Mouse (Mus musculus): ENCODE results near the gene P2ry6. TPM values are rescaled to one million over a fixed set of nuclear protein-coding genes. Genes with fewer than 3 reads are reported as not detected.

P2ry6 gene
- 3.4 and 3.6 TPM in 2 replicates for polyA plus RNA-seq (2016; fragmentation: Nextera tagmentation; extraction: Ambion mirVana)

DNA sequence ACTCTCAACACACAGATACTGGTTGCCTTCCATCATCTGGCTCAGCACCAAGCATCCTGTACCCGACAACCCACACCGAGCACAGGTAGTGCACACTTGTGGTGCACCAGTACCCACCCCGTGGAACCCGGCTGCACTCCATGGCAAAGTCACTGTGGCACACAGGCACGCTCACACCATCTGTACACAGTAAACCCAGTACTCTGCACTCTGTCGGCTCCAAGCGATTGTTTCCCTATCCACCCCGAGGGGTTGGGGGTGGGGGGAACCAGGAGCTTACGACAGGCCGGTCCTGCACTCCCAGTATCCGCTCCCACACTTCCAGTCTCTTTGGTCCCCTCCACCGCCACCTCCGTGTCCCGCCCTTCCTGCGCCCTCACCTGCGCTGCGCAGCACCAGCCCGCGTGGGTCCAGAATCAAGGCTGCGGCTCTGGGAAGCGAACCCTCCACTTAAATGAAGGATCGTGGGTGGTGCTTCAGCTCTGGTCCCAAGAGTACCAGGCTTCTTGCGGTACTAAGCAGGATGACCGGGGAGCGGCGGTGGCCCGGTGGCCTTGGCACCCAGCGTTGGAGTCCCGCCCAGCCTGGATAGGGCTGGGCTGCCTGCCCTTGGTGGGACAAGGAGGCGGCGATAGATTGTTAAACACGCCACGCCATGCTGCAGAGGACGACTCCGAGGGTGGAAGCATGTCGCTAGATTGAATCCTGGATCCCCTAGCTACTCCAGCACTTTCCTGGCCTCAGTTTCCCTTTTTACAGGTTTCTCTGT, at the start of gene P2ry6:
P2ry6 (minus strand) TSS at position 515 of the 769 bp plus-strand sequence.
- Histone ChIP-seq H3K4me2 (peak within 1 kb of the TSS; percentile 67), H3K9ac (0 out of 2 replicates have a peak within 1 kb of the TSS, but pooled peaks have one; percentile 7), H3K4me1 (peaks cover 24% of the 10 kb centered on the region), H3K27me3 (replicated peaks) (peaks cover 53% of the 10 kb centered on the region), H3K4me3 (peak within 1 kb of the TSS; percentile 43), H3K9me3 (replicated peaks) (no peaks in the 10 kb centered on the region), H3K27ac (no peak within 1 kb of the TSS), H3K36me3 (no peaks in the 10 kb centered on the region)
- WGBS (ENCODE audit: insufficient replicate concordance): 4% methylated on average over 36 of the region's 36 CpGs
- 0 out of 2 replicates have a peak, but pooled peaks have one; percentile 24 for ATAC-seq

DNA sequence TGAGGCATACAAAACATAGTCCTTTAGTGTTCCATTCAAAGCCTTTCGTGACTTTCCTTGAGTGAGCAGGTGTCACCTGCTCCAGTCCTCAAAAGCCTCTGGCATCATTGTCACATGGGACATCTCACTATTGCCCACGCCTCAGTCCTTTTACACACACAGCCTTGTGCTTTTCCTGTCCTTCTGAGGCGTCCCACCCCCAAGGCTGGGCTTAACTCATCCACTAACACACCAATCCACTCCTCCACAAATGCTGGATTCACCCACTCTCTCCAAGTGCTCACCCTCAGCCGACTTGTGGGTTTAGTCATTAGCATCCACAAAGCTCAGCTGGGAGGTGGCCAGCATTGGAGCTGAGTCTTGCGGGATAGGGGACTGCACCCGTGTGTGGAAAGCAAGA, 43.0 kb upstream of the P2ry6 start:
- no peak overlapping the region for H3K27ac ChIP-seq
- no peak overlapping the region for H3K9ac ChIP-seq
- peaks cover 31% of the 10 kb centered on the region for H3K27me3 ChIP-seq (replicated peaks)
- 60% methylated on average over 6 of the region's 6 CpGs for WGBS (ENCODE audit: insufficient replicate concordance)
- no peak overlapping the region for H3K4me2 ChIP-seq
- H3K4me3 ChIP-seq: no peak overlapping the region
- ATAC-seq: no peak
- peaks cover 10% of the 10 kb centered on the region; the same call in 1 of the 2 replicates for H3K4me1 ChIP-seq
- no peaks in the 10 kb centered on the region for H3K9me3 ChIP-seq (replicated peaks)
- H3K36me3 ChIP-seq: no peaks in the 10 kb centered on the region

DNA sequence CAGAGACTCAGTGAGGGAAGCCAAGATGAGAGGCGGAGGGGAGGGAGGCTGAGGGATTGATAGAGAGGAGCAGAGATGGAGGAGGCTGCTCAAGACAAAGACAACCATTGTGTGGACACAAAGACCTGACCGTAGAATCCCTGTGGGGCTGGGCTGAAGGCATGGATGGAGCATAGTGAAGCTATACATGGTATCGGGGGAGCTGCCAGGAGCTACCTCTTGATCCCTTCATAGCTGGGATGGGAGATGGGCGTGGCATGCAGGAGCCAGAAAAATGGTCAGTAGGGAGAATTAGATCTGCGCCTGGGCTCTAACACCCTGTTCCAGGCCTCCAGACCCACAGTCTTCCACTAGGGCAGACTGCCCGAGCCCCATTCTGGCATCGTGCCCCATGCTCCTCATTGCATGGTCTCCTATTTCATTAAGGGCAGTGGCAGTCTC, 42.6 kb upstream of the P2ry6 start:
- H3K36me3 ChIP-seq: no peaks in the 10 kb centered on the region
- no peaks in the 10 kb centered on the region for H3K9me3 ChIP-seq (replicated peaks)
- H3K9ac ChIP-seq: no peak overlapping the region
- H3K4me2 ChIP-seq: no peak overlapping the region
- H3K4me3 ChIP-seq: no peak overlapping the region
- peaks cover 14% of the 10 kb centered on the region for H3K4me1 ChIP-seq
- no peak for ATAC-seq
- no peak overlapping the region for H3K27ac ChIP-seq
- H3K27me3 ChIP-seq (replicated peaks): peaks cover 36% of the 10 kb centered on the region
- 61% methylated on average over 7 of the region's 7 CpGs for WGBS (ENCODE audit: insufficient replicate concordance)

DNA sequence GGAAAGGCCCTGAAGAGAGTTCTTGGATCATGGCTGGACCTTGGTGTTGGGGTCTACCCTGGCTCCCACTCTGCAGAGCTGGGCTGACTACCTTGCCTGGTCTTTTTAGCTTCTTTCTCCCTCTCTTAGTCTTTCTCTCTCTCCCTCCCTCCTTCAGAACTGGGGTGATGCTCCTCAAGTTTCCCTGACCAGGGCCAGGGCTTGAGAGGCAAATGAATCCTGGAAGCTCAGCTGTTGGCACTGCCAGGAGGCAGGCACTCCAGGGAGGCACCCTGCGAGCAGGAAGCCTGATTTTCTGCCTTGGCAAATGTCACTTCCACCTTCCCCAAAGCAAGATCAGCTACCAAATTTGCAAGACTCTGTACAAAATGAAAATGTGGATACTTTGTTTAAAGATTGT, 40.5 kb upstream of the P2ry6 start:
- WGBS (ENCODE audit: insufficient replicate concordance): 60% methylated on average over 1 of the region's 1 CpGs
- Histone ChIP-seq H3K9ac (no peak overlapping the region), H3K27ac (no peak overlapping the region), H3K27me3 (replicated peaks) (peaks cover 55% of the 10 kb centered on the region), H3K9me3 (replicated peaks) (no peaks in the 10 kb centered on the region), H3K4me1 (peaks cover 25% of the 10 kb centered on the region), H3K4me2 (no peak overlapping the region), H3K36me3 (no peaks in the 10 kb centered on the region), H3K4me3 (no peak overlapping the region)
- ATAC-seq: no peak

DNA sequence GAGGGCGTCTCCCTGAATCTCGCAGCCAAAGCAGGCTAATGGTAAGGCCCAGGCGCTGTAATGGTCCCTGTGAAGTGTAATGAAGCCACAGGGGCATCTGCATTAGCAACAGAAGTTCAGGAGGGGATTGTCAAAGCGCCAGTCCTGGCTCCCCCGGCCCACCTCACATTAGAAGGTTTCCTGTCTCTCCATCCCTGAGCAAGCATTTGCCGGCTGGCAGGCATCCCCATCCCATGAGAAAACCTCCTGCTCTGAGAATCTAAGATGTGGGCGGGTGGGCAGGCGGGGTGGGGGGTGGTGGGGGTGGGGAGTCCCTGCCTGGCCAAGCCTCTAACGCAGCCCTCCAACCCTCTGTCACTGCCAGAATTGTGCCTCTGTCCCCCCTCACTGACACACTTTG, 39.6 kb upstream of the P2ry6 start:
- Histone ChIP-seq H3K4me3 (no peak overlapping the region), H3K27me3 (replicated peaks) (peaks cover 65% of the 10 kb centered on the region), H3K4me1 (peaks cover 25% of the 10 kb centered on the region), H3K27ac (no peak overlapping the region), H3K4me2 (no peak overlapping the region), H3K9ac (no peak overlapping the region), H3K9me3 (replicated peaks) (no peaks in the 10 kb centered on the region), H3K36me3 (no peaks in the 10 kb centered on the region)
- WGBS (ENCODE audit: insufficient replicate concordance): 58% methylated on average over 9 of the region's 9 CpGs
- ATAC-seq: no peak

DNA sequence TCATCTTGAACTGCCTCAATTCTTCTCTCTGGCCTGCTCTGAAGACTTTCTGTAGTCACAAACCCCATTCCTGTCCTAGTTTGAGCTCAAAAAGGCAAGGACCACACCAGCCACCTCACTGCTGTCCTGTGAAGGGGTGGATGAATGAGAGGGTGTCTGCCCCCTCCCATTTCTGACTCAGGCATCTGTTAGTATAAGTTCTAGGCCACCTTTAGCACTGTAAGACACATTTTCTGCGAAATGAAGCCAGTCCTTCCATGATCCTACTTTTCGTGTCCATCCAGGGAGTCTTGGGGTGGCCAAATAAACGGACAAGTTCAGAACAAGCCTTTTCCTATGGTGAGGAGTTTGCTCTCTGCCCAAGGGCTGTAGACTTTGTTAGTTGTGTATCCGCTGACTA, 38.1 kb upstream of the P2ry6 start, which contains the start of gene P2ry2:
P2ry2 (minus strand) TSS at position 326 of the 400 bp plus-strand sequence.
- Histone ChIP-seq H3K9ac (peak within 1 kb of the TSS; percentile 47), H3K27me3 (replicated peaks) (peaks cover 68% of the 10 kb centered on the region), H3K27ac (no peak within 1 kb of the TSS), H3K4me1 (peaks cover 25% of the 10 kb centered on the region), H3K9me3 (replicated peaks) (no peaks in the 10 kb centered on the region), H3K4me3 (peak within 1 kb of the TSS; percentile 47), H3K36me3 (no peaks in the 10 kb centered on the region), H3K4me2 (peak within 1 kb of the TSS; percentile 74)
- no peak for ATAC-seq
- WGBS (ENCODE audit: insufficient replicate concordance): 53% methylated on average over 4 of the region's 4 CpGs

DNA sequence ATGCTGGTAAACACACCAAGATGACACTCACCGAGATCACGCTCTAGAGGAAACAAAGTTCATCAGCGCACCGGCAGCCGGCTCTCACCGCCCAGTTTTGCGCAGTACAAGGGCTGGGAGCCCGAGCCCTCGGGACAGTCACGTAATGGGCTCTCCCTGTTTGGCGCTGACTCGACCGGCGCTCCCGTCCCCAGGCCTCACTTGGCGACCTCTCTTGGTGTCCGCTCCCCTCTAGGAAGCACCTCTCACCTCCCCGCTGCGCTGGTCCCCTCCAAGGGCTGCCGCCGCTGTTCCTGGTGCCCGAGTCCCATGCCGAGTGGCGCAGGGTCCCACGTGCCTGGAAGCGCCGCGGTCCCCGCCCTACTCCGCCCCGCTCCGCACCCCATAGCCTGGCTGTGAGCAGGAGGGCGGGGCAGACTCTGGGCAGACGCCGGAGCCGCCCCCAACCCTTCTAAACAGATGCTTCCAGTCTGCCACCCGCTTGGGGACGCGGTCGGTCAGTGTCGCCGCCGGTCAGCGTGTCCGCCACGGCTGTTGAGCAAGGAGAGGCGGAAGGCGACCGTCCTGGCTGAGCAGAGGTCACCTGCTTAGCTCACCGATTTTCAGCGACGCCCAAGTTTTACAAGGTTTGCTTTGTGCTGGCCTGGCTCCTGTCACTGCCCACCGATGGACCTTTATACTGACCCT, 37.4 kb upstream of the P2ry6 start:
- H3K4me3 ChIP-seq: peak overlapping the region; percentile 47
- peaks cover 68% of the 10 kb centered on the region for H3K27me3 ChIP-seq (replicated peaks)
- H3K36me3 ChIP-seq: no peaks in the 10 kb centered on the region
- no peak overlapping the region for H3K27ac ChIP-seq
- ATAC-seq: peak; percentile 85
- WGBS (ENCODE audit: insufficient replicate concordance): 1% methylated on average over 53 of the region's 53 CpGs
- peak overlapping the region; percentile 74 for H3K4me2 ChIP-seq
- H3K9ac ChIP-seq: peak overlapping the region; percentile 47
- no peaks in the 10 kb centered on the region for H3K9me3 ChIP-seq (replicated peaks)
- H3K4me1 ChIP-seq: peaks cover 25% of the 10 kb centered on the region

DNA sequence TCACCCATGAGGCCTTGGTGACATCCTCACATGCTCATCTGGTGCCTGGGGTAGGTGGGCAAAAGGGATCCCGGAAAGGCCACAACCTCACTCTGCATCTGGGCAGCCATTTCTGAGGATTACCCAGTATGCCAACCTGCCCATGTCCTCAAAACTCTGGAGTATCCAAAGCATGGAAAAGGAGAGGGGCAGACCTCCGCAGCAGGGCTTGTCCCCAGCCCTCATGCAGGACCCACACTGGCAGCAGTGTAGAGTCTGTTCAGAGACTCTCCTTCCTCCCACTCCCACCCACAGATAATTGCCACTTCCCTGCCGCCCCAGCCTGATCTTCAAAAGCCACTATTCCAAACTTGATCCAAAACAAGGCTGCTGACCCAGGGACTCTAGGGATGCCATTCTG, 36.3 kb upstream of the P2ry6 start:
- no peak for ATAC-seq
- Histone ChIP-seq H3K4me3 (peak overlapping the region; percentile 47), H3K27me3 (replicated peaks) (peaks cover 68% of the 10 kb centered on the region), H3K9ac (no peak overlapping the region), H3K4me1 (peaks cover 25% of the 10 kb centered on the region), H3K4me2 (peak overlapping the region; percentile 74; the same call in 1 of the 2 replicates), H3K36me3 (no peaks in the 10 kb centered on the region), H3K27ac (no peak overlapping the region), H3K9me3 (replicated peaks) (no peaks in the 10 kb centered on the region)
- WGBS (ENCODE audit: insufficient replicate concordance): 38% methylated on average over 3 of the region's 3 CpGs

DNA sequence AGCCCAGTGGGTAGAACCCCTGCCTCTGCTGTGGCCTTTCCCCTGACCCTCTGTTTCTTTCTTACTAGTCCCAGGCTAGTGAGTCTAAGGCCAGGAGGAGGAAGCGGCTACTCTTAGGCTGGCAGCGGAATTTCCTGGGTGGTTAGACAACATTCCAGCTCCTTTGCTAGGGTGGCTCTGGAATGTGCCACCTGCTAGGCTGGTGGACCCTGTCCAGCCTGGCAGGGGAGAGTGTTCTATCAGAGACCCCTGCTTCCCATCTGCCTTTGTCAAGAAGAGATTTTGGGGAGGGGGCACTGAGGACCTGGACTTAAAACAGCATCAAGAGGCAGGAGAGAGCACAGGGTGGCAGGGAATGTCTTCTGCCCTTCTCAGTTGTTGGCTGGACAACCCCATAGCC, 31.8 kb upstream of the P2ry6 start:
- Histone ChIP-seq H3K4me2 (no peak overlapping the region), H3K9ac (no peak overlapping the region), H3K27ac (no peak overlapping the region), H3K36me3 (no peaks in the 10 kb centered on the region), H3K4me1 (peaks cover 12% of the 10 kb centered on the region; the same call in 1 of the 2 replicates), H3K9me3 (replicated peaks) (no peaks in the 10 kb centered on the region), H3K27me3 (replicated peaks) (peaks cover 29% of the 10 kb centered on the region), H3K4me3 (no peak overlapping the region)
- WGBS (ENCODE audit: insufficient replicate concordance): 74% methylated on average over 2 of the region's 2 CpGs
- no peak for ATAC-seq

DNA sequence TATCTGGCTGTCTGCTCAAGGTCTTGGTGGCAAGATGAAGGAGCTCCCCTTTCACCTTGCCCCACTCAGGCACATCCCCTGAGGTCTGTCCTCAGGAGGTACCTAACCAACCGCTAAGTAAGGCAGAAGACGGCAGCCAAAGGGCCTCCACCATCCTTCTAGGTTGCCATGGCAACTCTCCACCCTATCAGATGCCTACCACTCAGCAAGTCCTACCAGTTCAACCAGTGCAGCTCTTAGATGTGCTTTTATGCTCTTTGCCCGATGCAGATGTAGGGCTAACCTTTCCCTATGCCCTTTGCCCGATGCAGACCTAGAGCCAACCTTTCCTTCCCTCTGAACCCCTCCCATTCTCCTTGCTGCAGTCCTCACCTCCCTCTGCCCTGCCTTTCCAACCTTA, 30.7 kb upstream of the P2ry6 start:
- Histone ChIP-seq H3K4me3 (no peak overlapping the region), H3K4me2 (no peak overlapping the region), H3K27me3 (replicated peaks) (peaks cover 19% of the 10 kb centered on the region), H3K36me3 (no peaks in the 10 kb centered on the region), H3K4me1 (0 out of 2 replicates have a peak, but pooled peaks cover 9% of the 10 kb centered on the region), H3K9me3 (replicated peaks) (no peaks in the 10 kb centered on the region), H3K27ac (no peak overlapping the region), H3K9ac (no peak overlapping the region)
- WGBS (ENCODE audit: insufficient replicate concordance): 67% methylated on average over 4 of the region's 4 CpGs
- no peak for ATAC-seq

DNA sequence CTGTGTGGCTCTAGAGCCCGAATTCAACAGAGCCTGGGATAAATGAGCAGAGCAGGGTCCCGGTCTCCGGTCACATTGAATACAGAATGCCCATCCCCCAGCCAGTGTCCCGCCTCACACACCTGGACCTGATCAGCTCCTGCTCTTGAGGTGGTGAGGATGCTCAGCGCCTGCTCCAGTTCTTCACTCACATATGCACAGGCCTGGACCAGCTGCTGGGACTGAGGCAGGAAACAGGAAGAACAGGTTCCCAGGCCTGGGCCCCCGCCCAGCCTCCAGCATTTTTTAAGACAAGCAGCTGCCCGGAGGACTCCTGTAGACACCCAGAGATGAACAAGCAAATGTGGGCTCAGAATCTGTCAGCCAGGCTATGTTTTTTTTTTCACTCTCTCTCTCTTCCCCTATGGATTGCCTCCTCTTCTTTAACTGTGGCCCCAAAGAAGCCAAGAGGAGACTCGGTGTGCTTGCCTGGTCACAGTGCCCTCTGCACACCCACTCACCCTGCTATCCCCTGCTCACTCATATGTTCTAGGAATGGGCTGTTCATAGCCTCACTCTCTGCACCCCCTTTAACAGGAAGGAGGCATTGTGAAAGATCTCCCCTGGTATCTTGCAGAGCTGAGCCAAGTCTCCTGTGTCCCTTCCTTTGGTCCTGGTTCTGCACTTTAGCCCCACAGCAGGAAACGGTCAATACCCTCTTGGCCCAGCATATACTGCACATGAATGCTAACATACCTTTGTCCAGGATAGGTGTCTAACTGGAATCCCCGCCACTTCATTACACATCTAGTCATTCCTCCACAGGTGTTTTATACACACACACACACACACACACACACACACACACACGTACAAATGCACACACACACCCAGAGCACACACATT, 29.2 kb upstream of the P2ry6 start:
- H3K27me3 ChIP-seq (replicated peaks): 0 out of 2 replicates have a peak, but pooled peaks cover 5% of the 10 kb centered on the region
- WGBS (ENCODE audit: insufficient replicate concordance): 61% methylated on average over 11 of the region's 11 CpGs
- H3K4me2 ChIP-seq: no peak overlapping the region
- no peaks in the 10 kb centered on the region for H3K9me3 ChIP-seq (replicated peaks)
- no peak overlapping the region for H3K27ac ChIP-seq
- no peak overlapping the region for H3K9ac ChIP-seq
- no peaks in the 10 kb centered on the region for H3K36me3 ChIP-seq
- 0 out of 2 replicates have a peak, but pooled peaks cover 9% of the 10 kb centered on the region for H3K4me1 ChIP-seq
- no peak for ATAC-seq
- H3K4me3 ChIP-seq: no peak overlapping the region

Data from liver, embryonic 12.5 days (tissue).